Mouse (Mus musculus): Measurements from ENCODE around the gene Myof. TPM values are rescaled to one million over a fixed set of nuclear protein-coding genes. Genes with fewer than 3 reads are reported as not detected.

Myof gene
- polyA plus RNA-seq, 1 experiment from 2014 or later = 10.1 TPM

Other genes with a start within 250 kb of the Myof start
- gene Cep55, start 11.4 kb upstream of the Myof start, polyA plus RNA-seq (2015; fragmentation: Nextera tagmentation; extraction: Ambion mirVana) = 23.7 and 28.9 TPM in 2 replicates
- 7.0 and 9.0 TPM in 2 replicates for gene Ffar4, start 53.5 kb upstream of the Myof start, polyA plus RNA-seq (2015; fragmentation: Nextera tagmentation; extraction: Ambion mirVana)
- gene Rbp4, start 81.7 kb upstream of the Myof start, polyA plus RNA-seq (2015; fragmentation: Nextera tagmentation; extraction: Ambion mirVana) = 86.5 and 87.7 TPM in 2 replicates
- 0.15 and 0.24 TPM in 2 replicates for gene Pde6c, start 89.2 kb upstream of the Myof start, polyA plus RNA-seq (2015; fragmentation: Nextera tagmentation; extraction: Ambion mirVana)
- 32.5 and 34.9 TPM in 2 replicates for gene Fra10ac1, start 180.6 kb upstream of the Myof start, polyA plus RNA-seq (2015; fragmentation: Nextera tagmentation; extraction: Ambion mirVana)
- gene Lgi1, start 221.0 kb upstream of the Myof start, polyA plus RNA-seq (2015; fragmentation: Nextera tagmentation; extraction: Ambion mirVana) = 0.40 and 0.64 TPM in 2 replicates

Data from intestine, embryonic 15.5 days (tissue).